Mouse (Mus musculus): Measurements from ENCODE around the gene Abcb8. TPM values are rescaled to one million over a fixed set of nuclear protein-coding genes. Genes with fewer than 3 reads are reported as not detected.

Gene Abcb8
- polyA plus RNA-seq, 2 experiments = 16.9 to 18.0 TPM

DNA sequence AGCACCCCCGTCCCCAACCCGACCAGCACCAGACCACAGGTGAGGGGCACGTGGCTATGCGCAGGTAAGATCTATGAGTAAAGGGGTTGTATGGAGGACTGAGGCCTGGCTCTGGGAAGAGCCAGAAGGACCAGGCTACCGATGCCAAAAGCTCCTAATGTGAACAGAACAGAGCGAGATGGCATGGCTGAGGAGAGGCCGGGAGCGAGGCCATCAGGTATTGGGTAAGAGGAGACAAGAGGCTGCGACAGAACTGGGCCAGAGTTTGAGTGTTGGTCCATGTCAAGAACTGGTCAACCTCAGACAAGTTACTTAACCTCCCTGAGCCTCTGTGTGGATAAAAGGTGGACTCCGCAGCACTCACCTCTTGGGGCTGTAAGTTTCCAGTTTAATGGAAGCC is 28.5 kb upstream of the Abcb8 start:
- Histone ChIP-seq H3K27ac (no peak overlapping the region), H3K4me1 (replicated peaks; ENCODE audit: control insufficient read depth in 2 of 2, insufficient read depth in 2 of 2, low read length in 1 of 2) (no peaks in the 10 kb centered on the region), H3K9ac (replicated peaks) (no peak overlapping the region), H3K4me2 (ENCODE audit: low read depth) (no peak overlapping the region), H3K36me3 (replicated peaks; ENCODE audit: control insufficient read depth, insufficient read depth, low read depth) (no peaks in the 10 kb centered on the region), H3K4me3 (ENCODE audit: insufficient read depth in 1 of 2, low read depth in 2 of 2, low read length in 2 of 2) (no peak overlapping the region), H3K27me3 (ENCODE audit: control insufficient read depth, insufficient read depth, low read length) (no peaks in the 10 kb centered on the region; the same call in 1 of the 2 replicates), H3K9me3 (ENCODE audit: control insufficient read depth, low read length) (no peaks in the 10 kb centered on the region)
- 48% methylated on average over 10 of the region's 10 CpGs for WGBS (ENCODE audit: insufficient replicate concordance)
- ATAC-seq (ENCODE audit: insufficient read depth) (no peak), DNase-seq (ENCODE audit: low read depth in 3 of 3, low spot score in 3 of 3) (no peak)
- TF ChIP-seq EP300 (IDR thresholded peaks at IDR 0.05; ENCODE audit: low read depth) (no peak), CTCF (IDR thresholded peaks at IDR 0.05; ENCODE audit: low read depth) (no peak)

DNA sequence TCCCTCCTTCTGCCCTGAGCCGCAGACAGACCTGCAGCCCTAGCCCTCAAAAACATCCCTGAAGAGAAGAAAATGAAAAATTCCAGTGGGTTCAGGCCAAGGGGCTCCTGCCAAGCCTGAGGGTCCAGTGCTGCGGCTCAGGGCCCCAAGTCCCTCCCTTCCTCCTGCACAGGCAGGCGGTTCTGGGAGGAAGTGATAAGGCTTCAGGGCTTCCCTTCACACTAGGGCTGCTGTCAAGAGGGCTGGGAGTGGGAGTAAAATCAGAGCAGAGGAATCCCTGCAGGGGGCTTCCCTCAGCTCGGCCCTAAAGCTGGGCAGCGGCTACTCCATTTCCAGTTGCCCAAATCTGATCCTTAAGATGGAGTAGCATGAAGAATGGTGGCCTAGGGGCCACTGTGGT is 27.9 kb upstream of the Abcb8 start:
- TF ChIP-seq CTCF (IDR thresholded peaks at IDR 0.05; ENCODE audit: low read depth) (no peak), EP300 (IDR thresholded peaks at IDR 0.05; ENCODE audit: low read depth) (no peak)
- H3K9ac ChIP-seq (replicated peaks) = no peak overlapping the region

DNA sequence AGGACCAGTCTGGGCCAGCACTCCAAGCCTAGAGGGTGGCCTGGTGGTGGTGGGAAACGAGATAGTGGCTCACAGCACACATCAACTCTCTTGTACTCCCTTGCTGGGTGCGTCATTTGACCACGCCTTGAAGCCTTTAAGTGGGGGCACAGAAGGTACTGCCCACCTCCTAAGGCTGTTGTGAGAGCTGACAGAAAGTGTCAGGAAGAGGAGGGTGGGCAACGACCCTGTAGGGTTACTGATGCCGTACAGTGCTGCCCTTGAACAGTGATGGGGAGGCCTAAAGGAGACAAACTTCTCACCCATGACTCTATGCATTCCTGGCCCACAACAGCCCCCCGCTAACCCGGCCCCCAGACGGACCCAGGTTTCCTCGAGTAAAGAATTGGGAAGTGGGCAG is 27.0 kb upstream of the Abcb8 start:
- no peaks in the 10 kb centered on the region for H3K9me3 ChIP-seq (ENCODE audit: control insufficient read depth, low read length)
- 45% methylated on average over 9 of the region's 9 CpGs for WGBS (ENCODE audit: insufficient replicate concordance)
- H3K4me1 ChIP-seq (replicated peaks; ENCODE audit: control insufficient read depth in 2 of 2, insufficient read depth in 2 of 2, low read length in 1 of 2) = no peaks in the 10 kb centered on the region
- no peak overlapping the region for H3K9ac ChIP-seq (replicated peaks)
- DNase-seq (ENCODE audit: low read depth in 3 of 3, low spot score in 3 of 3) (no peak), ATAC-seq (ENCODE audit: insufficient read depth) (no peak)
- no peaks in the 10 kb centered on the region for H3K36me3 ChIP-seq (replicated peaks; ENCODE audit: control insufficient read depth, insufficient read depth, low read depth)
- no peaks in the 10 kb centered on the region; the same call in 1 of the 2 replicates for H3K27me3 ChIP-seq (ENCODE audit: control insufficient read depth, insufficient read depth, low read length)
- no peak for TF ChIP-seq CTCF (IDR thresholded peaks at IDR 0.05; ENCODE audit: low read depth)
- TF ChIP-seq EP300 (IDR thresholded peaks at IDR 0.05; ENCODE audit: low read depth) = no peak
- no peak overlapping the region for H3K4me2 ChIP-seq (ENCODE audit: low read depth)
- no peak overlapping the region for H3K4me3 ChIP-seq (ENCODE audit: insufficient read depth in 1 of 2, low read depth in 2 of 2, low read length in 2 of 2)
- no peak overlapping the region for H3K27ac ChIP-seq

More for the DNA sequence above, 27.9 kb upstream of the Abcb8 start:
- Histone ChIP-seq H3K4me2 (ENCODE audit: low read depth) (no peak overlapping the region), H3K27me3 (ENCODE audit: control insufficient read depth, insufficient read depth, low read length) (no peaks in the 10 kb centered on the region; the same call in 1 of the 2 replicates), H3K4me1 (replicated peaks; ENCODE audit: control insufficient read depth in 2 of 2, insufficient read depth in 2 of 2, low read length in 1 of 2) (no peaks in the 10 kb centered on the region), H3K9me3 (ENCODE audit: control insufficient read depth, low read length) (no peaks in the 10 kb centered on the region), H3K36me3 (replicated peaks; ENCODE audit: control insufficient read depth, insufficient read depth, low read depth) (no peaks in the 10 kb centered on the region), H3K27ac (no peak overlapping the region), H3K4me3 (ENCODE audit: insufficient read depth in 1 of 2, low read depth in 2 of 2, low read length in 2 of 2) (no peak overlapping the region)
- ATAC-seq (ENCODE audit: insufficient read depth) (no peak), DNase-seq (ENCODE audit: low read depth in 3 of 3, low spot score in 3 of 3) (no peak)
- 5% methylated on average over 5 of the region's 5 CpGs for WGBS (ENCODE audit: insufficient replicate concordance)

DNA sequence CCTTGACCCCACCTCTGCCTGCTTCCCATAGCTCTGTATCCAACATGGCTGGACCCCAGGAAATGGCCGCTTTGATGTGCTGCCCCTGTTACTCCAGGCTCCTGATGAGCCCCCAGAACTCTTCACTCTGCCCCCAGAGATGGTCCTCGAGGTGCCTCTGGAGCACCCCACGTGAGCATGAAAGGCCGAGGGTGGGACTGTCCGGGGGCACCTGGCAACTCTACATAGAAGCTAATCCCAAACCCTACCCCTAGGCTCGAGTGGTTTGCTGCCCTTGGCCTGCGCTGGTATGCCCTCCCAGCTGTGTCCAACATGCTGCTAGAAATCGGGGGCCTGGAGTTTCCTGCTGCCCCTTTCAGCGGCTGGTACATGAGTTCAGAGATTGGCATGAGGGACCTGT is 23.7 kb upstream of the Abcb8 start:
- no peak overlapping the region for H3K4me2 ChIP-seq (ENCODE audit: low read depth)
- no peak overlapping the region for H3K9ac ChIP-seq (replicated peaks)
- ATAC-seq (ENCODE audit: insufficient read depth) = no peak
- H3K27ac ChIP-seq = no peak overlapping the region
- WGBS (ENCODE audit: insufficient replicate concordance) = 60% methylated on average over 9 of the region's 9 CpGs
- no peaks in the 10 kb centered on the region for H3K9me3 ChIP-seq (ENCODE audit: control insufficient read depth, low read length)
- TF ChIP-seq CTCF (IDR thresholded peaks at IDR 0.05; ENCODE audit: low read depth) (no peak), EP300 (IDR thresholded peaks at IDR 0.05; ENCODE audit: low read depth) (no peak)
- H3K36me3 ChIP-seq (replicated peaks; ENCODE audit: control insufficient read depth, insufficient read depth, low read depth) = no peaks in the 10 kb centered on the region
- no peak overlapping the region for H3K4me3 ChIP-seq (ENCODE audit: insufficient read depth in 1 of 2, low read depth in 2 of 2, low read length in 2 of 2)
- DNase-seq (ENCODE audit: low read depth in 3 of 3, low spot score in 3 of 3) = no peak
- no peaks in the 10 kb centered on the region for H3K27me3 ChIP-seq (ENCODE audit: control insufficient read depth, insufficient read depth, low read length)
- H3K4me1 ChIP-seq (replicated peaks; ENCODE audit: control insufficient read depth in 2 of 2, insufficient read depth in 2 of 2, low read length in 1 of 2) = no peaks in the 10 kb centered on the region

DNA sequence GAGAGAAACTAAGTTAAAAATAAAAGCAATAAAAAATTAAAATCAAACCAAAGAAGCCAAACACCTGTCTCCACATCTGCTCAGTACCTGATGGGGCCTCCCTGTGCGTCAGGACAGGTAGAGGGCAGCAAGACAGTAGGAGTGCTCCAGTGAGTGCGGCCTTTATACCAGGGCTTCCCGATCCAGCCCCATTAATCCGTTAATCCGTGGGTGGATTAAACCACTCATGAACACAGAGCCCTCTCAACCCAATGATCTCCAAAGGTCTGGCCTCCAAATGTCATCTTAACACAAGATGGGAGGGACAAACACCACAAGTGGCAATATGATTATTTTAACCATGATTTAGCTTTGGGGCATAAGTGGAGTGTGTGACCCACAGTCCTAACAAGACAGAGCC is 19.7 kb upstream of the Abcb8 start:
- ATAC-seq (ENCODE audit: insufficient read depth) = no peak
- H3K27ac ChIP-seq = no peak overlapping the region

More for the DNA sequence above, 19.7 kb upstream of the Abcb8 start:
- no peaks in the 10 kb centered on the region for H3K9me3 ChIP-seq (ENCODE audit: control insufficient read depth, low read length)
- H3K27me3 ChIP-seq (ENCODE audit: control insufficient read depth, insufficient read depth, low read length) = no peaks in the 10 kb centered on the region
- no peak for DNase-seq (ENCODE audit: low read depth in 3 of 3, low spot score in 3 of 3)
- H3K4me3 ChIP-seq (ENCODE audit: insufficient read depth in 1 of 2, low read depth in 2 of 2, low read length in 2 of 2) = no peak overlapping the region
- 70% methylated on average over 5 of the region's 5 CpGs for WGBS (ENCODE audit: insufficient replicate concordance)
- no peaks in the 10 kb centered on the region for H3K4me1 ChIP-seq (replicated peaks; ENCODE audit: control insufficient read depth in 2 of 2, insufficient read depth in 2 of 2, low read length in 1 of 2)
- no peaks in the 10 kb centered on the region for H3K36me3 ChIP-seq (replicated peaks; ENCODE audit: control insufficient read depth, insufficient read depth, low read depth)
- H3K4me2 ChIP-seq (ENCODE audit: low read depth) = no peak overlapping the region
- H3K9ac ChIP-seq (replicated peaks) = no peak overlapping the region
- no peak for TF ChIP-seq CTCF (IDR thresholded peaks at IDR 0.05; ENCODE audit: low read depth)

Data from liver, embryonic 14.5 days (tissue).